Mouse (Mus musculus): ENCODE data around the gene Ccdc181. TPM values are rescaled to one million over a fixed set of nuclear protein-coding genes. Genes with fewer than 3 reads are reported as not detected.

Gene Ccdc181
- polyA plus RNA-seq, 1 experiment: 1.4 TPM

GRCm38 (mm10) chr1:164247442-164247841 is 27.9 kb upstream of the Ccdc181 start:
- no peak for TF ChIP-seq CTCF (IDR thresholded peaks at IDR 0.05; ENCODE audit: extremely low read depth, insufficient read length, insufficient replicate concordance, low read depth, low read length)
- TF ChIP-seq POLR2A (IDR thresholded peaks at IDR 0.05; ENCODE audit: low read depth, low read length): no peak
- Histone ChIP-seq H3K27me3 (ENCODE audit: control insufficient read depth, insufficient read depth, low read length) (no peaks in the 10 kb centered on the region), H3K27ac (ENCODE audit: insufficient read depth, low read depth, low read length) (peak overlapping the region; percentile 95; the same call in 1 of the 2 replicates), H3K4me3 (ENCODE audit: low read depth, low read length) (0 out of 2 replicates have a peak overlapping the region, but pooled peaks have one; percentile 44), H3K4me1 (ENCODE audit: control insufficient read depth, insufficient read depth, insufficient read length, low read length) (peaks cover 6% of the 10 kb centered on the region; the same call in 1 of the 2 replicates), H3K36me3 (ENCODE audit: control insufficient read depth, insufficient read depth, low read length) (no peaks in the 10 kb centered on the region)
- WGBS: 43% methylated on average over 8 of the region's 8 CpGs

- Histone ChIP-seq H3K36me3 (ENCODE audit: control insufficient read depth, insufficient read depth, low read length) (no peaks in the 10 kb centered on the region), H3K4me3 (ENCODE audit: low read depth, low read length) (peak overlapping the region; percentile 44), H3K27ac (ENCODE audit: insufficient read depth, low read depth, low read length) (peak overlapping the region; percentile 95), H3K27me3 (ENCODE audit: control insufficient read depth, insufficient read depth, low read length) (no peaks in the 10 kb centered on the region), H3K4me1 (ENCODE audit: control insufficient read depth, insufficient read depth, insufficient read length, low read length) (peaks cover 8% of the 10 kb centered on the region; the same call in 1 of the 2 replicates)
- WGBS: 8% methylated on average over 10 of the region's 10 CpGs
- TF ChIP-seq CTCF (IDR thresholded peaks at IDR 0.05; ENCODE audit: extremely low read depth, insufficient read length, insufficient replicate concordance, low read depth, low read length) (no peak), POLR2A (IDR thresholded peaks at IDR 0.05; ENCODE audit: low read depth, low read length) (no peak)
Measured at GRCm38 (mm10) chr1:164247971-164248370, 27.4 kb upstream of the Ccdc181 start.

- under 1% methylated on average over 78 of the region's 79 CpGs for WGBS
- TF ChIP-seq POLR2A (IDR thresholded peaks at IDR 0.05; ENCODE audit: low read depth, low read length): peak; percentile 73
- TF ChIP-seq CTCF (IDR thresholded peaks at IDR 0.05; ENCODE audit: extremely low read depth, insufficient read length, insufficient replicate concordance, low read depth, low read length): no peak
- Histone ChIP-seq H3K27me3 (ENCODE audit: control insufficient read depth, insufficient read depth, low read length) (no peaks in the 10 kb centered on the region), H3K27ac (ENCODE audit: insufficient read depth, low read depth, low read length) (peak within 1 kb of the TSS; percentile 95), H3K36me3 (ENCODE audit: control insufficient read depth, insufficient read depth, low read length) (no peaks in the 10 kb centered on the region), H3K4me3 (ENCODE audit: low read depth, low read length) (peak within 1 kb of the TSS; percentile 84), H3K4me1 (ENCODE audit: control insufficient read depth, insufficient read depth, insufficient read length, low read length) (peaks cover 8% of the 10 kb centered on the region; the same call in 1 of the 2 replicates)
Measured at GRCm38 (mm10) chr1:164248465-164249331, 26.7 kb upstream of the Ccdc181 start, which contains the start of gene Slc19a2. Gene Slc19a2, plus strand, starts transcription at chr1:164249046.

GRCm38 (mm10) chr1:164249332-164249711 is 26.1 kb upstream of the Ccdc181 start:
- WGBS: under 1% methylated on average over 33 of the region's 33 CpGs
- peaks cover 8% of the 10 kb centered on the region; the same call in 1 of the 2 replicates for H3K4me1 ChIP-seq (ENCODE audit: control insufficient read depth, insufficient read depth, insufficient read length, low read length)
- no peaks in the 10 kb centered on the region for H3K36me3 ChIP-seq (ENCODE audit: control insufficient read depth, insufficient read depth, low read length)
- TF ChIP-seq POLR2A (IDR thresholded peaks at IDR 0.05; ENCODE audit: low read depth, low read length) (no peak), CTCF (IDR thresholded peaks at IDR 0.05; ENCODE audit: extremely low read depth, insufficient read length, insufficient replicate concordance, low read depth, low read length) (no peak)
- H3K27ac ChIP-seq (ENCODE audit: insufficient read depth, low read depth, low read length): peak overlapping the region; percentile 18; the same call in 1 of the 2 replicates
- H3K27me3 ChIP-seq (ENCODE audit: control insufficient read depth, insufficient read depth, low read length): no peaks in the 10 kb centered on the region
- H3K4me3 ChIP-seq (ENCODE audit: low read depth, low read length): peak overlapping the region; percentile 84

GRCm38 (mm10) chr1:164250391-164251150 is 24.8 kb upstream of the Ccdc181 start:
- TF ChIP-seq CTCF (IDR thresholded peaks at IDR 0.05; ENCODE audit: extremely low read depth, insufficient read length, insufficient replicate concordance, low read depth, low read length): no peak
- TF ChIP-seq POLR2A (IDR thresholded peaks at IDR 0.05; ENCODE audit: low read depth, low read length): no peak
- no peaks in the 10 kb centered on the region for H3K36me3 ChIP-seq (ENCODE audit: control insufficient read depth, insufficient read depth, low read length)
- H3K27me3 ChIP-seq (ENCODE audit: control insufficient read depth, insufficient read depth, low read length): no peaks in the 10 kb centered on the region
- H3K4me1 ChIP-seq (ENCODE audit: control insufficient read depth, insufficient read depth, insufficient read length, low read length): peaks cover 8% of the 10 kb centered on the region; the same call in 1 of the 2 replicates
- 22% methylated on average over 8 of the region's 8 CpGs for WGBS
- H3K27ac ChIP-seq (ENCODE audit: insufficient read depth, low read depth, low read length): 0 out of 2 replicates have a peak overlapping the region, but pooled peaks have one; percentile 13
- peak overlapping the region; percentile 1; the same call in 1 of the 2 replicates for H3K4me3 ChIP-seq (ENCODE audit: low read depth, low read length)

- WGBS: 44% methylated on average over 1 of the region's 1 CpGs
- Histone ChIP-seq H3K36me3 (ENCODE audit: control insufficient read depth, insufficient read depth, low read length) (0 out of 2 replicates have a peak, but pooled peaks cover 2% of the 10 kb centered on the region), H3K4me1 (ENCODE audit: control insufficient read depth, insufficient read depth, insufficient read length, low read length) (peaks cover 8% of the 10 kb centered on the region; the same call in 1 of the 2 replicates), H3K27ac (ENCODE audit: insufficient read depth, low read depth, low read length) (no peak overlapping the region), H3K4me3 (ENCODE audit: low read depth, low read length) (no peak overlapping the region), H3K27me3 (ENCODE audit: control insufficient read depth, insufficient read depth, low read length) (no peaks in the 10 kb centered on the region)
- no peak for TF ChIP-seq CTCF (IDR thresholded peaks at IDR 0.05; ENCODE audit: extremely low read depth, insufficient read length, insufficient replicate concordance, low read depth, low read length)
Measured at GRCm38 (mm10) chr1:164251438-164251837, 23.9 kb upstream of the Ccdc181 start.

All from small intestine, adult 2 months (tissue).